Mouse (Mus musculus) ES-Bruce4 (cell line): ENCODE measurements around the gene Kcnh2. TPM values are rescaled to one million over a fixed set of nuclear protein-coding genes. Genes with fewer than 3 reads are reported as not detected.

Source experiments
- H3K27ac ChIP-seq: 2 replicates; pipeline ENCODE4 v1.5.1; 2012; ENCODE audit warnings: low read length, inconsistent platforms; ENCODE audit not compliant: insufficient read depth
- H3K27me3 ChIP-seq: 2 replicates; pipeline ENCODE4 v1.6.1; 2012; ENCODE audit warnings: mild to moderate bottlenecking, low read length, inconsistent platforms; ENCODE audit not compliant: control insufficient read depth, poor library complexity, insufficient read depth, severe bottlenecking
- H3K36me3 ChIP-seq: 2 replicates; pipeline ENCODE4 v1.6.1; 2012; ENCODE audit warnings: inconsistent platforms, mild to moderate bottlenecking, low read length, moderate library complexity; ENCODE audit not compliant: control insufficient read depth, poor library complexity, insufficient read depth, severe bottlenecking
- H3K4me1 ChIP-seq: one replicate; pipeline ENCODE4 v1.8.1; 2011; ENCODE audit warnings: low read length; ENCODE audit not compliant: control insufficient read depth, insufficient read depth
- H3K4me3 ChIP-seq: 2 replicates; pipeline ENCODE4 v1.5.1; 2011; ENCODE audit warnings: low read depth, mild to moderate bottlenecking, low read length
- H3K9ac ChIP-seq: 2 replicates; pipeline ENCODE4 v1.6.1; 2012; ENCODE audit warnings: low read depth, mild to moderate bottlenecking, inconsistent platforms; ENCODE audit not compliant: poor library complexity, severe bottlenecking
- H3K9me3 ChIP-seq: replicated peaks from 2 replicates; pipeline ENCODE4 v1.6.1; 2012; ENCODE audit warnings: mild to moderate bottlenecking, low read length, inconsistent platforms; ENCODE audit not compliant: control insufficient read depth, poor library complexity, insufficient read depth, severe bottlenecking
- CTCF ChIP-seq: IDR thresholded peaks from one replicate; pipeline ENCODE4 v1.8.1; 2011; ENCODE audit warnings: low read depth, low read length
- EP300 ChIP-seq: IDR thresholded peaks from 2 replicates; pipeline ENCODE4 v1.6.1; 2011; ENCODE audit warnings: low read depth, low read length; ENCODE audit not compliant: insufficient read depth
- POLR2A ChIP-seq: IDR thresholded peaks from one replicate; pipeline ENCODE4 v1.8.1; 2011; ENCODE audit warnings: low read length; ENCODE audit not compliant: insufficient read depth
- polyA plus RNA-seq: library from polyadenylated mRNA; stranded (reverse); fragments of >200 nt; gene quantifications from 2 replicates; pipeline ENCODE4 v1.2.4, GENCODE M21; 2011; ENCODE audit warnings: low read depth; ENCODE audit not compliant: missing spikeins, insufficient read depth, insufficient read length

Kcnh2 gene
- polyA plus RNA-seq, 1 experiment, result 3.3 TPM

GRCm38 (mm10) chr5:24392724-24393123 lies 41.3 kb upstream of the Kcnh2 start:
- Histone ChIP-seq H3K27me3 (no peaks in the 10 kb centered on the region), H3K4me3 (no peak overlapping the region), H3K9me3 (no peaks in the 10 kb centered on the region), H3K4me1 (peaks cover 6% of the 10 kb centered on the region), H3K9ac (no peak overlapping the region), H3K27ac (peak overlapping the region; percentile 22; the same call in 1 of the 2 replicates), H3K36me3 (no peaks in the 10 kb centered on the region)
- TF ChIP-seq EP300 (no peak), POLR2A (no peak), CTCF (no peak)

GRCm38 (mm10) chr5:24391864-24392263 lies 40.5 kb upstream of the Kcnh2 start, which contains the start of gene Atg9b:
TSS of gene Atg9b (minus strand) at chr5:24392143.
- peak within 1 kb of the TSS; percentile 22; the same call in 1 of the 2 replicates for H3K27ac ChIP-seq
- H3K9me3 ChIP-seq, result no peaks in the 10 kb centered on the region
- H3K36me3 ChIP-seq, result no peaks in the 10 kb centered on the region
- no peaks in the 10 kb centered on the region for H3K27me3 ChIP-seq
- peak within 1 kb of the TSS; percentile 29 for H3K4me3 ChIP-seq
- TF ChIP-seq CTCF (no peak), POLR2A (no peak), EP300 (no peak)
- peaks cover 6% of the 10 kb centered on the region for H3K4me1 ChIP-seq
- peak within 1 kb of the TSS; percentile 28 for H3K9ac ChIP-seq

GRCm38 (mm10) chr5:24389658-24390020 lies 38.2 kb upstream of the Kcnh2 start:
- TF ChIP-seq EP300, result no peak
- TF ChIP-seq POLR2A, result no peak
- TF ChIP-seq CTCF, result no peak
- Histone ChIP-seq H3K4me3 (peak overlapping the region; percentile 45), H3K36me3 (no peaks in the 10 kb centered on the region), H3K4me1 (peaks cover 6% of the 10 kb centered on the region), H3K9ac (no peak overlapping the region), H3K9me3 (no peaks in the 10 kb centered on the region), H3K27ac (peak overlapping the region; percentile 52), H3K27me3 (no peaks in the 10 kb centered on the region)

DNA sequence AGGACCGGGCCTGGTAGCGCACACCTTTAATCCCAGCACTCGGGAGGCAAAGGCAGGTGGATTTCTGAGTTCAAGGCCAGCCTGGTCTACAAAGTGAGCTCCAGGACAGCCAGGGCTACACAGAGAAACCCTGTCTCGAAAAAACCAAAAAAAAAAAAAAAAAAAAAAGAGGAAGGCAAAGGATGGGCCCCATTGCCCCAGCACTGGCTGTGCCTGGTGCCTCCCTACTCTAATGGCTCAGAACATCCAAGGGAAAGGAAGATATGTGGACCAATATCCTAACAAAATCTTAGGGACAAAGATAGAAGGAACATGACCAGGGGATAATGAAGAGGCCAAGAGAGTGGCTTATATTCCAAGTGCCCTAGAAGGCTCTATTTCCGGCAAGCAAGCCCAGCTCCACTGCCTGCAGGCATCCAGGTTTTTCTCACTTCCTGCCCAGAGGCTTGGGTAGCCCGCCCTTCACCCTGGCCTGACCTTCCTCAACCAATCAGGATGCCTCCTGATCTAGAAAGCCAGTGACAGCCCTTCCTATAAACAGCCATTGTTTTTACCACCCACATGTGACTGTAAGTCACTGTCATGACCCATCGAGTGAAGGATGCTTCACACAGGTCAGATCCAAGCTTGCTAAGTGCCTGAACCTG lies 37.7 kb upstream of the Kcnh2 start:
- H3K27me3 ChIP-seq, result no peaks in the 10 kb centered on the region
- TF ChIP-seq EP300 (peak; percentile 62; the same call in 1 of the 2 replicates), POLR2A (peak; percentile 7), CTCF (no peak)
- H3K27ac ChIP-seq, result peak overlapping the region; percentile 52
- H3K36me3 ChIP-seq, result no peaks in the 10 kb centered on the region
- peaks cover 6% of the 10 kb centered on the region for H3K4me1 ChIP-seq
- H3K9ac ChIP-seq, result peak overlapping the region; percentile 69; the same call in 1 of the 2 replicates
- no peaks in the 10 kb centered on the region for H3K9me3 ChIP-seq
- peak overlapping the region; percentile 45 for H3K4me3 ChIP-seq

DNA sequence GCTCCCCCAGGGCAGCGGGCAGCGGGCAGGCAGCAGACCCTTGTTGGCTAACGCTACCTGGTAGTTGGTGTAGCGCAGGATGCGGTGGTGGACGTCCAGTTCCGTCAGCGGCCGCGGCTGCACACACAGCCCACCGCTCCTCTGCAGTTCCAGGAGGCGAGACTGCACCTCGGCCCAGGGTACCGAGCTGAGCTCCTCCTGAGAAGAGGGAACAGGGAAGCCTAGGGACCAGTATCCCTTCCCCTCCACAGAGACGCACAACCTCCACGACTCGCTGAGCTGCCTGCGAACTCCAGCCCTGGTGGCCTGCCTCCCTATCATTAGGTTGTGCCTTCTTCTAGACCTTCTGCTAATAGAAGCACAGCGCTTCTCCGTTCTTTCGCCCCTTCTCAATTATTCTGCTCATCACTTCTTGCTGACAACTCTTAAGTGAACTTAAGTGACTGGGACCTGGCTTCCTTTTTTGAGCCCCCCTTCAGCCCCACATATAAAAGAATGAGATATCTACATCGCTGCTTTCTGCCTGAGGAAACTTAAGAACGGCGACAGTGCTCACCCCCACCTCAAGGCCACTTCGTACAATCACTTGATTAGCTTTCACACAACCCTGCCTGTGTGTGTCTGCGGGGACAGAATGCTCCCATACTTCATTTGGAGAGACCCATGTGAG lies 37.0 kb upstream of the Kcnh2 start:
- Histone ChIP-seq H3K4me3 (peak overlapping the region; percentile 81), H3K36me3 (no peaks in the 10 kb centered on the region), H3K27ac (no peak overlapping the region), H3K27me3 (no peaks in the 10 kb centered on the region), H3K9ac (peak overlapping the region; percentile 69), H3K4me1 (peaks cover 6% of the 10 kb centered on the region), H3K9me3 (no peaks in the 10 kb centered on the region)
- TF ChIP-seq EP300, result no peak
- no peak for TF ChIP-seq CTCF
- no peak for TF ChIP-seq POLR2A
